ENCODE assay signal across 33 mouse cellular contexts in the genomic region with DNA sequence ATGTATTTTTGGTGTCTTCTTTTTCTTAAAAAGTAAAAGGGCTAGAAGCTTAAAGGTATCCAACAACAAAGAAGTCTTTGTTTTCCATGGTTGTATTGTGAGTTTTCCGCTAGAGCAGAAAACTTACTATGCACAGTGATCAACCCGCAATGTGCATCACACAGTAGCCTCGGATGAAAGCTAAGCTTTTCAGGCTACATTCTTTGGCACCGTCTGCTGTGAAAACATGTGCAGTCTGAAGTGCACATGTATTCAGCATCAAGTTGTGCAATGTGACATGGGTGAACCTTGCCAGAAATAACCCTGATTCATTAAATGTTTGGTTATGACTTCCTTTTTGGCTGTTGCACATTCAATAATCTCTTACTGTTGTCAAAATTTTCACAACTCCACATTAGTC. TPM values are rescaled to one million over a fixed set of nuclear protein-coding genes. Genes with fewer than 3 reads are reported as not detected.
A peak's percentile ranks its signal among the peaks of the same experiment; 100 is the strongest.
DNase-seq lines count a peak whose midpoint lies in the region; ATAC-seq and TF ChIP-seq lines count a peak whose summit lies in the region.
"Had no signal": no experiment of that assay in that cellular context is flagged by ENCODE, and none has a peak within 500 bp of the region (broad histone marks: within the 10 kb centered on the region; RNA-seq: fewer than 3 reads in every experiment).

No protein-coding gene starts in this region.

- TF ChIP-seq CTCF in liver, adult 2 months (IDR thresholded peaks at IDR 0.05; ENCODE audit: low read depth, low read length), result no peak

- no peaks in the 10 kb centered on the region for H3K4me1 ChIP-seq in forebrain, embryonic 14.5 days (ENCODE audit: control insufficient read depth, insufficient read depth, low read length)
- H3K4me1 ChIP-seq in forebrain, embryonic 16.5 days (replicated peaks; ENCODE audit: control insufficient read depth, insufficient read depth, low read length), result no peaks in the 10 kb centered on the region
- H3K4me1 ChIP-seq in liver, adult 2 months (ENCODE audit: control insufficient read depth, insufficient read depth, low read length), result no peaks in the 10 kb centered on the region
- no peaks in the 10 kb centered on the region for H3K4me1 ChIP-seq in liver, embryonic 12.5 days
- H3K4me1 ChIP-seq in neural tube, embryonic 15.5 days, result no peaks in the 10 kb centered on the region
- H3K4me1 ChIP-seq: forebrain, embryonic 15.5 days; heart, embryonic 12.5 days; hindbrain, embryonic 10.5 days; hindbrain, embryonic 15.5 days; limb, embryonic 13.5 days; liver, embryonic 13.5 days; midbrain, embryonic 10.5 days; midbrain, embryonic 15.5 days; stomach, embryonic 15.5 days had no signal

- no peak overlapping the region for H3K9ac ChIP-seq in forebrain, embryonic 14.5 days (ENCODE audit: low read length)
- no peak overlapping the region for H3K9ac ChIP-seq in forebrain, embryonic 16.5 days (replicated peaks; ENCODE audit: low read depth, low read length)
- no peak overlapping the region for H3K9ac ChIP-seq in liver, adult 2 months (ENCODE audit: low read depth, low read length)
- no peak overlapping the region for H3K9ac ChIP-seq in liver, embryonic 12.5 days
- no peak overlapping the region for H3K9ac ChIP-seq in neural tube, embryonic 15.5 days (replicated peaks)
- H3K9ac ChIP-seq: forebrain, embryonic 15.5 days; heart, embryonic 12.5 days; hindbrain, embryonic 15.5 days; limb, embryonic 13.5 days; liver, embryonic 13.5 days; midbrain, embryonic 15.5 days; stomach, embryonic 15.5 days had no signal

- H3K36me3 ChIP-seq in forebrain, embryonic 14.5 days (ENCODE audit: control insufficient read depth, insufficient read depth, low read length), result no peaks in the 10 kb centered on the region
- no peaks in the 10 kb centered on the region for H3K36me3 ChIP-seq in forebrain, embryonic 16.5 days (ENCODE audit: control insufficient read depth, insufficient read depth)
- H3K36me3 ChIP-seq in liver, adult 2 months (ENCODE audit: control insufficient read depth, insufficient read depth, low read length), result no peaks in the 10 kb centered on the region
- no peaks in the 10 kb centered on the region for H3K36me3 ChIP-seq in liver, embryonic 12.5 days
- no peaks in the 10 kb centered on the region for H3K36me3 ChIP-seq in neural tube, embryonic 15.5 days
- H3K36me3 ChIP-seq: forebrain, embryonic 15.5 days; G1E; heart, embryonic 12.5 days; hindbrain, embryonic 10.5 days; hindbrain, embryonic 15.5 days; limb, embryonic 13.5 days; liver, embryonic 13.5 days; midbrain, embryonic 10.5 days; midbrain, embryonic 15.5 days; stomach, embryonic 15.5 days had no signal

- H3K4me2 ChIP-seq in forebrain, embryonic 14.5 days (ENCODE audit: low read length), result no peak overlapping the region
- H3K4me2 ChIP-seq in forebrain, embryonic 16.5 days (ENCODE audit: low read length), result no peak overlapping the region
- no peak overlapping the region for H3K4me2 ChIP-seq in liver, embryonic 12.5 days
- H3K4me2 ChIP-seq in neural tube, embryonic 15.5 days, result no peak overlapping the region
- H3K4me2 ChIP-seq: forebrain, embryonic 15.5 days; heart, embryonic 12.5 days; hindbrain, embryonic 15.5 days; limb, embryonic 13.5 days; liver, embryonic 13.5 days; midbrain, embryonic 15.5 days; stomach, embryonic 15.5 days had no signal

- ATAC-seq in forebrain, embryonic 14.5 days, result no peak
- no peak for ATAC-seq in forebrain, embryonic 16.5 days
- ATAC-seq in liver, embryonic 12.5 days, result no peak
- no peak for ATAC-seq in neural tube, embryonic 15.5 days (ENCODE audit: low FRiP score)
- ATAC-seq: activated CD4-positive, CD25-positive, alpha-beta regulatory T cell, adult 4 months; forebrain, embryonic 15.5 days; inflammation-experienced regulatory T-cells, adult 6 months; midbrain, embryonic 15.5 days had no signal

- peak; percentile 3 for DNase-seq in forebrain, embryonic 14.5 days (ENCODE audit: low spot score)
- DNase-seq in liver, adult 2 months (ENCODE audit: extremely low read depth, low read depth, low spot score), result peak; percentile 36
- DNase-seq in 3T3-L1 (ENCODE audit: low read depth, low spot score), result peak; percentile 12
- peak; percentile 26 for DNase-seq in fibroblast of lung, adult 2 months (ENCODE audit: low read depth)
- DNase-seq: adrenal gland, adult 2 months; adrenal gland, postnatal 36 days; cerebellum, adult 18-20 months; cerebellum, postnatal 14 days; gastrocnemius, adult 2 months; kidney, adult 11 months; liver, embryonic 13.5 days; right cerebral cortex, postnatal 25 days; thymus, postnatal 14 days had no signal

- WGBS in forebrain, embryonic 14.5 days, result 52% methylated on average over 4 of the region's 4 CpGs
- 46% methylated on average over 4 of the region's 4 CpGs for WGBS in forebrain, embryonic 16.5 days
- 27% methylated on average over 4 of the region's 4 CpGs for WGBS in liver, adult 2 months
- WGBS in liver, embryonic 12.5 days (ENCODE audit: insufficient replicate concordance), result 67% methylated on average over 4 of the region's 4 CpGs
- WGBS in neural tube, embryonic 15.5 days, result 67% methylated on average over 4 of the region's 4 CpGs

- H3K79me2 ChIP-seq in liver, adult 2 months (ENCODE audit: control insufficient read depth, insufficient read depth, low read length), result no peaks in the 10 kb centered on the region

- no peak overlapping the region for H3K27ac ChIP-seq in forebrain, embryonic 14.5 days (ENCODE audit: low read depth, low read length)
- no peak overlapping the region for H3K27ac ChIP-seq in forebrain, embryonic 16.5 days (ENCODE audit: low read length)
- H3K27ac ChIP-seq in liver, adult 2 months (replicated peaks; ENCODE audit: insufficient read depth, low read depth, low read length), result no peak overlapping the region
- no peak overlapping the region for H3K27ac ChIP-seq in liver, embryonic 12.5 days
- no peak overlapping the region for H3K27ac ChIP-seq in neural tube, embryonic 15.5 days (replicated peaks)
- H3K27ac ChIP-seq: forebrain, embryonic 15.5 days; gastrocnemius, adult 2 months; hindbrain, embryonic 10.5 days; hindbrain, embryonic 15.5 days; layer of hippocampus, adult 2 months; limb, embryonic 13.5 days; liver, embryonic 13.5 days; midbrain, embryonic 10.5 days; midbrain, embryonic 15.5 days; stomach, embryonic 15.5 days had no signal

- H3K27me3 ChIP-seq in forebrain, embryonic 14.5 days (replicated peaks; ENCODE audit: control insufficient read depth, insufficient read depth, low read length), result no peaks in the 10 kb centered on the region
- no peaks in the 10 kb centered on the region for H3K27me3 ChIP-seq in forebrain, embryonic 16.5 days (replicated peaks; ENCODE audit: control insufficient read depth, insufficient read depth, low read length)
- H3K27me3 ChIP-seq in liver, adult 2 months (ENCODE audit: control insufficient read depth, insufficient read depth, low read length), result no peaks in the 10 kb centered on the region
- no peaks in the 10 kb centered on the region; the same call in 1 of the 2 replicates for H3K27me3 ChIP-seq in liver, embryonic 12.5 days (replicated peaks)
- H3K27me3 ChIP-seq in neural tube, embryonic 15.5 days (replicated peaks), result no peaks in the 10 kb centered on the region
- H3K27me3 ChIP-seq: forebrain, embryonic 15.5 days; heart, embryonic 12.5 days; hindbrain, embryonic 15.5 days; limb, embryonic 13.5 days; liver, embryonic 13.5 days; midbrain, embryonic 15.5 days; stomach, embryonic 15.5 days had no signal

- no peaks in the 10 kb centered on the region for H3K9me3 ChIP-seq in forebrain, embryonic 14.5 days (replicated peaks; ENCODE audit: control insufficient read depth, low read length)
- no peaks in the 10 kb centered on the region for H3K9me3 ChIP-seq in forebrain, embryonic 16.5 days (ENCODE audit: control insufficient read depth, low read length)
- H3K9me3 ChIP-seq in liver, embryonic 12.5 days (replicated peaks), result no peaks in the 10 kb centered on the region
- no peaks in the 10 kb centered on the region for H3K9me3 ChIP-seq in neural tube, embryonic 15.5 days (replicated peaks)
- H3K9me3 ChIP-seq: forebrain, embryonic 15.5 days; G1E; heart, embryonic 12.5 days; hindbrain, embryonic 10.5 days; hindbrain, embryonic 15.5 days; limb, embryonic 13.5 days; liver, embryonic 13.5 days; midbrain, embryonic 10.5 days; midbrain, embryonic 15.5 days; stomach, embryonic 15.5 days had no signal

- no peak overlapping the region for H3K4me3 ChIP-seq in forebrain, embryonic 14.5 days (ENCODE audit: low read depth, low read length)
- no peak overlapping the region for H3K4me3 ChIP-seq in forebrain, embryonic 16.5 days (replicated peaks; ENCODE audit: low read length)
- no peak overlapping the region for H3K4me3 ChIP-seq in liver, adult 2 months (ENCODE audit: insufficient read depth, low read depth, low read length)
- H3K4me3 ChIP-seq in liver, embryonic 12.5 days, result no peak overlapping the region
- no peak overlapping the region for H3K4me3 ChIP-seq in neural tube, embryonic 15.5 days (replicated peaks)
- H3K4me3 ChIP-seq: erythroblast, embryonic 14.5 days; forebrain, embryonic 15.5 days; gastrocnemius, adult 2 months; heart, embryonic 12.5 days; hindbrain, embryonic 10.5 days; hindbrain, embryonic 15.5 days; layer of hippocampus, adult 2 months; limb, embryonic 13.5 days; liver, embryonic 13.5 days; midbrain, embryonic 10.5 days; midbrain, embryonic 15.5 days; stomach, embryonic 15.5 days had no signal

- no peak for TF ChIP-seq POLR2A in liver, adult 2 months (IDR thresholded peaks at IDR 0.05; ENCODE audit: extremely low read depth, insufficient read depth, low read length)

RNA-seq across cellular contexts. Expression of a gene that starts 32.8 kb away (rescaled TPM):
- polyA plus RNA-seq in forebrain, embryonic 14.5 days (2014; fragmentation: Nextera tagmentation; extraction: Ambion mirVana), result 2.4 and 2.7 TPM in 2 replicates
- 0.63 and 4.1 TPM in 2 replicates for polyA plus RNA-seq in forebrain, embryonic 16.5 days (2015; fragmentation: Nextera tagmentation; extraction: Ambion mirVana)
- total RNA-seq in liver, adult 2 months (2014; rRNA removed), result not detected in 2 replicates
- not detected in 2 replicates for polyA plus RNA-seq in liver, adult 2 months (2012; rRNA removed)
- polyA plus RNA-seq in liver, embryonic 12.5 days (2016; fragmentation: Nextera tagmentation; extraction: Ambion mirVana), result 0.06 and 0.11 TPM in 2 replicates
- 0.75 and 1.0 TPM in 2 replicates for polyA plus RNA-seq in neural tube, embryonic 15.5 days (2015; fragmentation: Nextera tagmentation; extraction: Ambion mirVana)
- total RNA-seq: adrenal gland, adult 2 months; adrenal gland, postnatal 36 days; gastrocnemius, adult 2 months; layer of hippocampus, postnatal 25 days; megakaryocyte progenitor cell, adult 5-6 weeks; neutrophil, adult 5-6 weeks had no signal
- polyA plus RNA-seq: activated CD4-positive, CD25-positive, alpha-beta regulatory T cell, adult 4 months; adrenal gland, adult 2 months; erythroblast, embryonic 14.5 days; G1E; heart, postnatal 0 days; inflammation-experienced regulatory T-cells, adult 6 months had no signal
